Mouse (Mus musculus) liver, embryonic 14.5 days (tissue): ENCODE results near the gene Lipc.

Experiments
- CTCF ChIP-seq: IDR thresholded peaks from 2 replicates; pipeline ENCODE4 v1.5.1; 2016; ENCODE audit warnings: antibody characterized with exemption, low read depth, control low read depth
- EP300 ChIP-seq: IDR thresholded peaks from 2 replicates; pipeline ENCODE4 v1.6.1; 2016; ENCODE audit warnings: antibody characterized with exemption, low read depth

GRCm38 (mm10) chr9:70965999-70966994 is 14.3 kb upstream of the Lipc start:
- TF ChIP-seq CTCF: peak; percentile 31; the same call in 1 of the 2 replicates
- TF ChIP-seq EP300: no peak
